Mouse (Mus musculus) forebrain, postnatal 0 days (tissue): ENCODE measurements at regions not wholly inside any gene's neighbourhood (a gene's known extent, or its start where the extent isn't known, plus 50 kb on each side); places are given as distances from the start of the nearest gene placed in this dataset.

Experiments
- ATAC-seq: fragments of 200-750 bp; cut with Nextera tagmentation; 2 replicates; pipeline ENCODE4 v1.8.0; 2017; ENCODE audit warnings: mild to moderate bottlenecking, moderate library complexity
- DNase-seq: peaks from one replicate; pipeline ENCODE4 v3.0.0-alpha.2; 2015
- H3K27ac ChIP-seq: fragments of 300-500 bp; sonication (generic); 2 replicates; pipeline ENCODE4 v1.5.1; 2014; ENCODE audit warnings: low read depth, mild to moderate bottlenecking, antibody characterized with exemption, low read length, moderate library complexity, mixed read lengths
- H3K27me3 ChIP-seq: fragments of 300-500 bp; sonication (generic); 2 replicates; pipeline ENCODE4 v1.6.1; 2014; ENCODE audit warnings: mild to moderate bottlenecking, low read length, mixed read lengths; ENCODE audit not compliant: insufficient read depth
- H3K36me3 ChIP-seq: fragments of 300-500 bp; sonication (generic); 2 replicates; pipeline ENCODE4 v1.6.1; 2014; ENCODE audit warnings: mild to moderate bottlenecking, moderate library complexity; ENCODE audit not compliant: insufficient read depth
- H3K4me1 ChIP-seq: fragments of 300-500 bp; sonication (generic); 2 replicates; pipeline ENCODE4 v1.6.1; 2014; ENCODE audit warnings: antibody characterized with exemption; ENCODE audit not compliant: insufficient read depth
- H3K4me2 ChIP-seq: fragments of 300-500 bp; sonication (generic); 2 replicates; pipeline ENCODE4 v1.6.1; 2014; ENCODE audit warnings: low read depth, mild to moderate bottlenecking, moderate library complexity
- H3K4me3 ChIP-seq: fragments of 300-500 bp; sonication (generic); 2 replicates; pipeline ENCODE4 v1.5.1; 2014; ENCODE audit warnings: low read depth, low read length, mixed read lengths
- H3K9ac ChIP-seq: fragments of 300-500 bp; sonication (generic); 2 replicates; pipeline ENCODE4 v1.6.1; 2014; ENCODE audit warnings: mild to moderate bottlenecking
- H3K9me3 ChIP-seq: fragments of 300-500 bp; sonication (generic); 2 replicates; pipeline ENCODE4 v1.6.1; 2016; ENCODE audit warnings: low read length
- CTCF ChIP-seq: sonication (generic); IDR thresholded peaks from 2 replicates; pipeline ENCODE4 v1.5.1; 2016; ENCODE audit warnings: antibody characterized with exemption, control low read depth, low read depth
- WGBS: fragments of 180-500 bp; shearing (Covaris S2); extraction: QIAGEN DNeasy Blood & Tissue Kit; methylation state at CpG from one replicate; pipeline ENCODE4 v1.1.7; 2014; 5-methylcytosine and 5-hydroxymethylcytosine counted together

DNA sequence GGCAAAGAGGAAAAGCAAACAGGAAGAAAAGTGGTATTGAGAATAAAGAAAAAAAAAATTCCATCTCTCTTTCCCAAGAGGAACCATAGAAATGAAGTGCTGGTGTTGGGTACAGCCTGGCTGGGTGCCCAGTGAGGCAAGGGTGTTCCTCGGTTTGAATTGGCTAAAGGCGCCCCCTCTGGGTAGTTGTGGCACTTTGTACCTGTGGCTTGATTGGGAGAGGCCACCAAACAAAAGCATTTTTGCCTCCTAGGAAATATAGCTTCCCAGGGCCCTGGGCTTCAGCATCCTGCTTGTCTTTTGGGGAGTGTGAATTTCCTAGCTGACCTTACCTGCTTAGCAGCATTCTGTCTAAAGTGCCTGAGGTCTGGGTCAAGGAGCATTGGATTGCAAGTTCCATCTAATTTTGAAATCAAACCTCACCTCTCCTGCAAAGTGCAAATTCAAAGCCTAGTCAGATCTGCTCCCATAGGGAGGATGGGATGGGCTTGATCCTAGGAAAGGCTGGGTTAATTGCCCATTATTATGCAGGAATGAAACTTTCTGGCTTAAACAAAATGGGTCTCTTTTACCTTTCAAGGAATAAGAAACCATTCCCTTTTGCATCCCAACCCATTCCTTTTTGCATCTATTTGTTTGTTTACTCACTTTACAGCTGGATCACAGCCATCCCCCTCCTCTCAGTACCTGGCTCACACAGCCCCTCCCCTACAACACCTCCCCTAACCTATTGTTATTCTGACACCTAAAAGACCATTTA is 169.0 kb upstream of the Lrtm1 start:
- 16% methylated on average over 2 of the region's 2 CpGs for WGBS
- H3K36me3 ChIP-seq: no peaks in the 10 kb centered on the region
- DNase-seq (peak; percentile 21), ATAC-seq (no peak)
- no peaks in the 10 kb centered on the region for H3K9me3 ChIP-seq
- H3K9ac ChIP-seq: no peak overlapping the region
- no peak for TF ChIP-seq CTCF
- no peaks in the 10 kb centered on the region; the same call in 1 of the 2 replicates for H3K27me3 ChIP-seq
- no peaks in the 10 kb centered on the region for H3K4me1 ChIP-seq
- H3K4me3 ChIP-seq: no peak overlapping the region
- no peak overlapping the region for H3K27ac ChIP-seq
- H3K4me2 ChIP-seq: no peak overlapping the region
